Mouse (Mus musculus) small intestine, adult 2 months (tissue): ENCODE results near the gene Cipc.

ENCODE experiments used
- CTCF ChIP-seq: fragments of 200-500 bp; IDR thresholded peaks from 2 replicates; pipeline ENCODE4 v1.5.1; 2012; ENCODE audit warnings: low read depth, mild to moderate bottlenecking, control low read depth, inconsistent platforms, low read length, moderate library complexity, mixed read lengths; ENCODE audit not compliant: insufficient replicate concordance, insufficient read length; ENCODE audit errors: extremely low read depth
- POLR2A ChIP-seq: fragments of 200-500 bp; IDR thresholded peaks from 2 replicates; pipeline ENCODE4 v1.6.1; 2012; ENCODE audit warnings: low read depth, mild to moderate bottlenecking, control low read depth, inconsistent platforms, low read length, moderate library complexity

DNA sequence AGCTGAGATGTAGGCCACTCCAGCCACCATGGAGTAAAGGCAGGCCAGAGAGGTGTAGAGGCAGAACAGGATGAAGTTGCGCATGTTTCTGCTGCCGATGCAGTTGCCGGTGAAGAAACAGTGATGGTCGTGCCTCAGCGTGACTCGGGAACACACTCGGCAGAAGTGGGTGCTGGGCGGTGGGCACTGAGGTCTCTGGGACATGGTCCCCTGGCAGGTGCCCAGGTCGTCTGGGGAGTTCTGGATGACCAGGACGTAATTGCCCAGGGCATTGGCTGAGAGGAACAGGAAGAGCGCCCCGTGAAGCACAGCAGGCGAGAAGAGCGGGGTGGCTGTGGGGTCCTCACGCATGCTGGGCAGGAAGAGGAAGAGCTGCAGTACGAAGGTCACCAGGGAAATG lies 41.4 kb downstream of the Cipc start:
- no peak for TF ChIP-seq CTCF
- TF ChIP-seq POLR2A, result no peak
